Mouse (Mus musculus): ENCODE results near the gene Gm8677. TPM values are rescaled to one million over a fixed set of nuclear protein-coding genes. Genes with fewer than 3 reads are reported as not detected.
"Not testable (repeated sequence)": the region's sequence is repeated elsewhere in the genome, so short reads cannot be mapped to it uniquely, and the experiment has no call there.

The Gm8677 gene
- not detected for total RNA-seq (2021)

- intact Hi-C loops (cut with DNase I) = not testable (repeated sequence)
Observed at GRCm38 (mm10) chr7:22534787-22535186, at the start of gene Gm8677. Gene Gm8677, minus strand, starts transcription at chr7:22534887.

GRCm38 (mm10) chr7:22565243-22565642 is 30.6 kb upstream of the Gm8677 start, which contains the start of gene Gm4201:
Gene Gm4201, minus strand, starts transcription at chr7:22565343.
- intact Hi-C loops (cut with DNase I); DNase-seq (ENCODE audit: low spot score): not testable (repeated sequence)

More at GRCm38 (mm10) chr7:22534787-22535186, at the start of gene Gm8677:
- DNase-seq (ENCODE audit: low spot score) = not testable (repeated sequence)

GRCm38 (mm10) chr7:22522667-22523066 is 12.0 kb downstream of the Gm8677 start, which contains the start of gene Vmn1r152:
Gene Vmn1r152, plus strand, starts transcription at chr7:22522967.
- intact Hi-C loops (cut with DNase I) = not testable (repeated sequence)

GRCm38 (mm10) chr7:22499578-22499977 is 35.1 kb downstream of the Gm8677 start, which contains the start of gene Vmn1r151:
Gene Vmn1r151, minus strand, starts transcription at chr7:22499678.
- intact Hi-C loops (cut with DNase I); DNase-seq (ENCODE audit: low spot score): not testable (repeated sequence)

More at GRCm38 (mm10) chr7:22522667-22523066, 12.0 kb downstream of the Gm8677 start, which contains the start of gene Vmn1r152:
- not testable (repeated sequence) for DNase-seq (ENCODE audit: low spot score)

Other genes with a start within 250 kb of the Gm8677 start
- gene Gm4187, start 205.2 kb downstream of the Gm8677 start, total RNA-seq (2021) = not detected
- not detected for gene Gm8660, start 163.8 kb downstream of the Gm8677 start, total RNA-seq (2021)
- gene Vmn1r148, start 121.3 kb downstream of the Gm8677 start, total RNA-seq (2021) = not detected
- not detected for gene Vmn1r149, start 96.7 kb downstream of the Gm8677 start, total RNA-seq (2021)
- not detected for gene Gm10665, start 70.8 kb downstream of the Gm8677 start, total RNA-seq (2021)
- not detected for gene Vmn1r151, start 35.2 kb downstream of the Gm8677 start, total RNA-seq (2021)
- not detected for gene Vmn1r152, start 11.9 kb downstream of the Gm8677 start, total RNA-seq (2021)
- not detected for gene Gm4201, start 30.5 kb upstream of the Gm8677 start, total RNA-seq (2021)
- not detected for gene Gm4565, start 53.2 kb upstream of the Gm8677 start, total RNA-seq (2021)
- not detected for gene Vmn1r155, start 123.1 kb upstream of the Gm8677 start, total RNA-seq (2021)
- gene Gm8693, start 157.4 kb upstream of the Gm8677 start, total RNA-seq (2021) = not detected
- not detected for gene Gm4567, start 184.8 kb upstream of the Gm8677 start, total RNA-seq (2021)
- not detected for gene Vmn1r157, start 226.8 kb upstream of the Gm8677 start, total RNA-seq (2021)